Mouse (Mus musculus): ENCODE measurements at regions not wholly inside any gene's neighbourhood (a gene's known extent, or its start where the extent isn't known, plus 50 kb on each side); places are given as distances from the start of the nearest gene placed in this dataset.

DNA sequence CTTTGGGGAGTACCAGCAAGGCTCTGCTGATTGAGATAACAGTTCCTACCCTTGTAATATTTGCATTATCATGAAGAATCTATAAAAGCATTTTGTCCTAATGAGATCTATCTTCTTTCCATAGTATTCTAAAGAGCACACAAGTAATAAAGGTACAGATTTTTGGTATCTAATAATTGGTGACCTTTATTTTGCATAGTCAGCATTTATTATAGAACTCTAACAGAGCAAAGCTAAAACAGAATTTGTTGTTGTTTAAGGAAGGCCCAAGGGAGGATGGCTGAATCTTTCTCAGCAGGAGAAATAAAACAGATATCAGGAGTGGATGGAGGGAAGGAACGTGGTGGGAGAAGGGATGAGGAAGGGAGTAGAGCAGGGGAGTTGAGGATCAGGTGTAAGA is 160.8 kb upstream of the Usp38 start:
- H3K36me3 ChIP-seq (replicated peaks in 1 of 2; ENCODE audit: control insufficient read depth in 1 of 2, insufficient read depth in 1 of 2, low read length in 1 of 2): no peaks in the 10 kb centered on the region
- TF ChIP-seq MAFK (IDR thresholded peaks at IDR 0.05; ENCODE audit: insufficient replicate concordance, low read length) (peak; percentile 95), KAT2A (IDR thresholded peaks at IDR 0.05; ENCODE audit: insufficient replicate concordance, low read length) (no peak), ZMIZ1 (IDR thresholded peaks at IDR 0.05; ENCODE audit: low read depth, low read length) (no peak), SIN3A (IDR thresholded peaks at IDR 0.05; ENCODE audit: low read length) (no peak), TBP (conservative IDR thresholded peaks at IDR 0.05; ENCODE audit: low read depth, low read length) (no peak), ELF1 (IDR thresholded peaks at IDR 0.05; ENCODE audit: low read depth, low read length) (no peak), RAD21 (IDR thresholded peaks at IDR 0.05; ENCODE audit: low read depth, low read length) (no peak)
- no peaks in the 10 kb centered on the region for H3K9me3 ChIP-seq (replicated peaks; ENCODE audit: low read length)
- H3K79me2 ChIP-seq (replicated peaks; ENCODE audit: control insufficient read depth, extremely low read depth, insufficient read depth, poor library complexity, severe bottlenecking): no peaks in the 10 kb centered on the region
- no peaks in the 10 kb centered on the region for H3K4me1 ChIP-seq (ENCODE audit: control insufficient read depth in 1 of 2, insufficient read depth in 2 of 2)
- H3K27me3 ChIP-seq (replicated peaks): no peaks in the 10 kb centered on the region
- H3K4me3 ChIP-seq (replicated peaks in 1 of 3; ENCODE audit: low read depth in 2 of 3, low read length in 2 of 3, poor library complexity in 1 of 3): no peak overlapping the region
- no peak overlapping the region for H3K4me2 ChIP-seq (ENCODE audit: insufficient read depth, low read depth, poor library complexity, severe bottlenecking)
- DNase-seq (ENCODE audit: extremely low read depth): no peak
- H3K27ac ChIP-seq (ENCODE audit: insufficient read depth, low read depth): no peak overlapping the region
- dilution Hi-C loops (cut with MboI; ENCODE audit: extremely low pct_ligation_motif_present, extremely low pct_unique_long_range_greater_than_20kb, low sequenced_read_pairs) (no loop called here), in situ Hi-C loops (cut with MboI; ENCODE audit: low pct_ligation_motif_present, low pct_unique_long_range_greater_than_20kb, low sequenced_read_pairs) (no loop called here)
- no peak overlapping the region for H3K9ac ChIP-seq (ENCODE audit: insufficient read depth, low read depth)

GRCm38 (mm10) chr8:81147239-81147638 is 132.5 kb upstream of the Usp38 start:
- H3K79me2 ChIP-seq (replicated peaks; ENCODE audit: control insufficient read depth, extremely low read depth, insufficient read depth, poor library complexity, severe bottlenecking): no peaks in the 10 kb centered on the region
- no peak overlapping the region for H3K4me2 ChIP-seq (ENCODE audit: insufficient read depth, low read depth, poor library complexity, severe bottlenecking)
- H3K9ac ChIP-seq (ENCODE audit: insufficient read depth, low read depth): no peak overlapping the region
- DNase-seq (ENCODE audit: extremely low read depth): no peak
- in situ Hi-C loops (cut with MboI; ENCODE audit: low pct_ligation_motif_present, low pct_unique_long_range_greater_than_20kb, low sequenced_read_pairs) (no loop called here), dilution Hi-C loops (cut with MboI; ENCODE audit: extremely low pct_ligation_motif_present, extremely low pct_unique_long_range_greater_than_20kb, low sequenced_read_pairs) (no loop called here)
- no peak overlapping the region for H3K4me3 ChIP-seq (replicated peaks in 1 of 3; ENCODE audit: low read depth in 2 of 3, low read length in 2 of 3, poor library complexity in 1 of 3)
- H3K9me3 ChIP-seq (replicated peaks; ENCODE audit: low read length): no peaks in the 10 kb centered on the region
- no peaks in the 10 kb centered on the region for H3K36me3 ChIP-seq (replicated peaks in 1 of 2; ENCODE audit: control insufficient read depth in 1 of 2, insufficient read depth in 1 of 2, low read length in 1 of 2)
- no peak overlapping the region for H3K27ac ChIP-seq (ENCODE audit: insufficient read depth, low read depth)
- H3K4me1 ChIP-seq (ENCODE audit: control insufficient read depth in 1 of 2, insufficient read depth in 2 of 2): no peaks in the 10 kb centered on the region
- H3K27me3 ChIP-seq (replicated peaks): no peaks in the 10 kb centered on the region
- no peak for TF ChIP-seq SIN3A (IDR thresholded peaks at IDR 0.05; ENCODE audit: low read length)
- TF ChIP-seq IRF4 (IDR thresholded peaks at IDR 0.05; ENCODE audit: low read depth, low read length): no peak
- no peak for TF ChIP-seq BHLHE40 (IDR thresholded peaks at IDR 0.05; ENCODE audit: low read depth, low read length)
- TF ChIP-seq MAZ (IDR thresholded peaks at IDR 0.05; ENCODE audit: low read depth, low read length): no peak
- no peak for TF ChIP-seq NRF1 (IDR thresholded peaks at IDR 0.05; ENCODE audit: low read depth, low read length)
- no peak for TF ChIP-seq PAX5 (IDR thresholded peaks at IDR 0.05; ENCODE audit: low read length)
- no peak for TF ChIP-seq ZKSCAN1 (IDR thresholded peaks at IDR 0.05; ENCODE audit: borderline replicate concordance, low read depth, low read length)
- TF ChIP-seq SMC3 (IDR thresholded peaks at IDR 0.05; ENCODE audit: low read depth, low read length): no peak
- no peak for TF ChIP-seq E2F4 (IDR thresholded peaks at IDR 0.05; ENCODE audit: insufficient replicate concordance, low read depth, low read length)
- no peak for TF ChIP-seq CTCF (conservative IDR thresholded peaks at IDR 0.05 in 1 of 2, IDR thresholded peaks at IDR 0.05 in 1 of 2; ENCODE audit: low read depth in 2 of 2, low read length in 2 of 2)
- no peak for TF ChIP-seq MYC (IDR thresholded peaks at IDR 0.05; ENCODE audit: low read depth, low read length)
- TF ChIP-seq GABPA (IDR thresholded peaks at IDR 0.05; ENCODE audit: insufficient replicate concordance, low read depth, low read length): no peak
- TF ChIP-seq NELFE (IDR thresholded peaks at IDR 0.05; ENCODE audit: low read depth, low read length): no peak
- no peak for TF ChIP-seq ZC3H11A (IDR thresholded peaks at IDR 0.05; ENCODE audit: low read depth, low read length)
- no peak for TF ChIP-seq JUN (IDR thresholded peaks at IDR 0.05; ENCODE audit: insufficient read depth, low read depth, low read length)
- no peak for TF ChIP-seq MAX (IDR thresholded peaks at IDR 0.05; ENCODE audit: low read length)
- TF ChIP-seq USF1 (IDR thresholded peaks at IDR 0.05; ENCODE audit: low read depth, low read length): no peak
- no peak for TF ChIP-seq MAFK (IDR thresholded peaks at IDR 0.05; ENCODE audit: insufficient replicate concordance, low read length)
- no peak for TF ChIP-seq EP300 (IDR thresholded peaks at IDR 0.05; ENCODE audit: low read length)
- no peak for TF ChIP-seq POLR2A (IDR thresholded peaks at IDR 0.05; ENCODE audit: low read depth, low read length)
